Mouse (Mus musculus): ENCODE measurements at regions not wholly inside any gene's neighbourhood (a gene's known extent, or its start where the extent isn't known, plus 50 kb on each side); places are given as distances from the start of the nearest gene placed in this dataset.

- TF ChIP-seq POLR2A (IDR thresholded peaks at IDR 0.05; ENCODE audit: borderline replicate concordance, low read depth, low read length) = no peak
- no peak for TF ChIP-seq CTCF (IDR thresholded peaks at IDR 0.05; ENCODE audit: low read depth, low read length)
Observed at GRCm38 (mm10) chr5:85707345-85707744, 358.0 kb downstream of the Cenpc1 start.
